Mouse (Mus musculus): ENCODE measurements around the gene Gm7861. TPM values are rescaled to one million over a fixed set of nuclear protein-coding genes. Genes with fewer than 3 reads are reported as not detected.
"Not testable (repeated sequence)": the region's sequence is repeated elsewhere in the genome, so short reads cannot be mapped to it uniquely, and the experiment has no call there.

The Gm7861 gene
- not detected in 2 replicates for polyA plus RNA-seq (2016; fragmentation: Nextera tagmentation; extraction: Ambion mirVana)

GRCm38 (mm10) chr8:21594408-21594807 is at the start of gene Gm7861:
Gene Gm7861 (minus strand): TSS chr8:21594508.
- H3K27me3 ChIP-seq (replicated peaks); H3K4me3 ChIP-seq; ATAC-seq (ENCODE audit: insufficient number of reproducible peaks, low FRiP score); H3K36me3 ChIP-seq; H3K9me3 ChIP-seq (replicated peaks); H3K4me2 ChIP-seq; H3K4me1 ChIP-seq (replicated peaks); H3K27ac ChIP-seq (ENCODE audit: poor library complexity, severe bottlenecking); H3K9ac ChIP-seq: not testable (repeated sequence)
- no CpG with 5 or more reads among the region's 1 CpGs for whole genome bisulfite sequencing

GRCm38 (mm10) chr8:21617883-21618282 is 23.6 kb upstream of the Gm7861 start, which contains the start of gene Defa26:
Gene Defa26 (plus strand): TSS chr8:21618183.
- not testable (repeated sequence) for H3K4me2 ChIP-seq; H3K4me1 ChIP-seq (replicated peaks); H3K27ac ChIP-seq (ENCODE audit: poor library complexity, severe bottlenecking); H3K27me3 ChIP-seq (replicated peaks); ATAC-seq (ENCODE audit: insufficient number of reproducible peaks, low FRiP score); H3K36me3 ChIP-seq; H3K4me3 ChIP-seq; H3K9ac ChIP-seq; H3K9me3 ChIP-seq (replicated peaks)
- 70% methylated on average over 1 of the region's 1 CpGs for WGBS

- not testable (repeated sequence) for H3K4me2 ChIP-seq; H3K27ac ChIP-seq (ENCODE audit: poor library complexity, severe bottlenecking); H3K4me3 ChIP-seq; H3K9ac ChIP-seq; ATAC-seq (ENCODE audit: insufficient number of reproducible peaks, low FRiP score); H3K9me3 ChIP-seq (replicated peaks); H3K36me3 ChIP-seq; H3K27me3 ChIP-seq (replicated peaks); H3K4me1 ChIP-seq (replicated peaks)
- WGBS: no CpG with 5 or more reads among the region's 1 CpGs
These were observed 11.6 kb downstream of the Gm7861 start, which contains the start of gene Defa28 for GRCm38 (mm10) chr8:21582706-21583105. Gene Defa28 (plus strand): TSS chr8:21583006.

- not testable (repeated sequence) for H3K4me3 ChIP-seq; H3K9me3 ChIP-seq (replicated peaks); H3K27ac ChIP-seq (ENCODE audit: poor library complexity, severe bottlenecking); ATAC-seq (ENCODE audit: insufficient number of reproducible peaks, low FRiP score); H3K9ac ChIP-seq; H3K36me3 ChIP-seq; H3K4me2 ChIP-seq; H3K4me1 ChIP-seq (replicated peaks); H3K27me3 ChIP-seq (replicated peaks)
- no CpG with 5 or more reads among the region's 1 CpGs for WGBS
These were observed 29.2 kb downstream of the Gm7861 start, which contains the start of gene Defa37 for GRCm38 (mm10) chr8:21565086-21565485. Gene Defa37 (plus strand): TSS chr8:21565386.

Other genes with a start within 250 kb of the Gm7861 start
- gene Defa2, start 216.0 kb downstream of the Gm7861 start, polyA plus RNA-seq (2016; fragmentation: Nextera tagmentation; extraction: Ambion mirVana): not detected in 2 replicates
- gene Defa33, start 202.7 kb downstream of the Gm7861 start, polyA plus RNA-seq (2016; fragmentation: Nextera tagmentation; extraction: Ambion mirVana): not detected in 2 replicates
- gene Defa36, start 167.1 kb downstream of the Gm7861 start, polyA plus RNA-seq (2016; fragmentation: Nextera tagmentation; extraction: Ambion mirVana): not detected in 2 replicates
- not detected in 2 replicates for gene Gm7849, start 137.9 kb downstream of the Gm7861 start, polyA plus RNA-seq (2016; fragmentation: Nextera tagmentation; extraction: Ambion mirVana)
- not detected in 2 replicates for gene Defa20, start 85.2 kb downstream of the Gm7861 start, polyA plus RNA-seq (2016; fragmentation: Nextera tagmentation; extraction: Ambion mirVana)
- not detected in 2 replicates for gene Defa32, start 65.5 kb downstream of the Gm7861 start, polyA plus RNA-seq (2016; fragmentation: Nextera tagmentation; extraction: Ambion mirVana)
- not detected in 2 replicates for gene Defa37, start 29.1 kb downstream of the Gm7861 start, polyA plus RNA-seq (2016; fragmentation: Nextera tagmentation; extraction: Ambion mirVana)
- not detected in 2 replicates for gene Defa28, start 11.5 kb downstream of the Gm7861 start, polyA plus RNA-seq (2016; fragmentation: Nextera tagmentation; extraction: Ambion mirVana)
- gene Defa26, start 23.7 kb upstream of the Gm7861 start, polyA plus RNA-seq (2016; fragmentation: Nextera tagmentation; extraction: Ambion mirVana): not detected in 2 replicates
- not detected in 2 replicates for gene Defa17, start 61.3 kb upstream of the Gm7861 start, polyA plus RNA-seq (2016; fragmentation: Nextera tagmentation; extraction: Ambion mirVana)
- not detected in 2 replicates for gene Defa34, start 71.3 kb upstream of the Gm7861 start, polyA plus RNA-seq (2016; fragmentation: Nextera tagmentation; extraction: Ambion mirVana)
- not detected in 2 replicates for gene AY761184, start 109.1 kb upstream of the Gm7861 start, polyA plus RNA-seq (2016; fragmentation: Nextera tagmentation; extraction: Ambion mirVana)
- gene Defa24, start 140.0 kb upstream of the Gm7861 start, polyA plus RNA-seq (2016; fragmentation: Nextera tagmentation; extraction: Ambion mirVana): not detected in 2 replicates
- not detected in 2 replicates for gene Defb50, start 229.0 kb upstream of the Gm7861 start, polyA plus RNA-seq (2016; fragmentation: Nextera tagmentation; extraction: Ambion mirVana)
- not detected in 2 replicates for gene Defb2, start 245.4 kb upstream of the Gm7861 start, polyA plus RNA-seq (2016; fragmentation: Nextera tagmentation; extraction: Ambion mirVana)

Measured in heart, embryonic 12.5 days (tissue).